Mouse (Mus musculus): ENCODE measurements around the gene Tfap2d. TPM values are rescaled to one million over a fixed set of nuclear protein-coding genes. Genes with fewer than 3 reads are reported as not detected.

The Tfap2d gene
- polyA plus RNA-seq (2012) = not detected in 2 replicates

DNA sequence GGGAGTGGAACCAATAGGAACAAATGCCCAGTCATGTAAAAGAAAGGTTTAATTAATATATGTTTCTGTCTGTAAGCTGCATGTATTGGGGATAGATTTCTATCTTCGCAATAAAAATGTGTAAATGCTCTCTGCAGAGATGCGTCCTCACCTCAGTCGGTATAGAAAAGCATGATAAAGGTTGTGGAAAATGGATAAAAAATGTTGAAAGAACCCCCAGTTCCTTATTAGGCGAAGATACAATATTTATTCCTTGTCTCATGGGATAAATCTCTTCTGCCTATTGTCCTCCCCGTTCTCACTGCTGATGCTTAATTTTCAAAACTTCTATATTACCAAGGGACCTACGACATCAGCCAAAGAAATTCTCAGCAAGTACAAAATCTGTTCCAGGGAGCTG, at the start of gene Tfap2d:
TSS of gene Tfap2d (plus strand) at position 392 of the 400 bp plus-strand sequence.
- no peak for TF ChIP-seq GATA1 (IDR thresholded peaks at IDR 0.05; ENCODE audit: low read length)
- no peak for TF ChIP-seq TAL1 (IDR thresholded peaks at IDR 0.05; ENCODE audit: low read length)
- Histone ChIP-seq H3K4me3 (replicated peaks) (no peak within 1 kb of the TSS), H3K36me3 (ENCODE audit: control insufficient read depth) (no peaks in the 10 kb centered on the region), H3K4me1 (ENCODE audit: control insufficient read depth) (no peaks in the 10 kb centered on the region), H3K27me3 (ENCODE audit: control insufficient read depth) (peaks cover 33% of the 10 kb centered on the region), H3K9me3 (ENCODE audit: control insufficient read depth, low read length) (no peaks in the 10 kb centered on the region)

DNA sequence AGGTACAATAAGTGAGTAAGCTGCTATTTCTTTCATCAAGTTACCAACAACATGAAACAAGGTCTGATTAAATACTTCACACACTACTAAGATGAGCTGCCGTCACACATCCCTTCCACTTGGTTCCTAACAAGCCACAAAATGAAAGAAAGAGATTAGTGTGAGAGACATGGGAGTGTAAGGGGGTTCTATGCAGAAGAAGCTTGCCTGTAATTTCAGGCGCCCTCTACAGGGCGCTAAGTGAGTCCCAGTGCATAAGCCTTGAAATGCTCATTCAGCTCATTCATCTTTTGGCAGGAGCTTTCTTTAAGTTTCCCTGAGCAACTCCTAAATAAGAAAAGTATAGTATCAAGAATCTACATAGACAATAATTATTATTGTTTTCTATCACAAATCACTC, 46.5 kb upstream of the Tfap2d start:
- Histone ChIP-seq H3K4me1 (ENCODE audit: control insufficient read depth) (no peaks in the 10 kb centered on the region), H3K36me3 (ENCODE audit: control insufficient read depth) (no peaks in the 10 kb centered on the region), H3K9me3 (ENCODE audit: control insufficient read depth, low read length) (no peaks in the 10 kb centered on the region; the same call in 1 of the 2 replicates), H3K27me3 (ENCODE audit: control insufficient read depth) (no peaks in the 10 kb centered on the region), H3K4me3 (replicated peaks) (no peak overlapping the region)
- TF ChIP-seq TAL1 (IDR thresholded peaks at IDR 0.05; ENCODE audit: low read length) (no peak), GATA1 (IDR thresholded peaks at IDR 0.05; ENCODE audit: low read length) (no peak)

DNA sequence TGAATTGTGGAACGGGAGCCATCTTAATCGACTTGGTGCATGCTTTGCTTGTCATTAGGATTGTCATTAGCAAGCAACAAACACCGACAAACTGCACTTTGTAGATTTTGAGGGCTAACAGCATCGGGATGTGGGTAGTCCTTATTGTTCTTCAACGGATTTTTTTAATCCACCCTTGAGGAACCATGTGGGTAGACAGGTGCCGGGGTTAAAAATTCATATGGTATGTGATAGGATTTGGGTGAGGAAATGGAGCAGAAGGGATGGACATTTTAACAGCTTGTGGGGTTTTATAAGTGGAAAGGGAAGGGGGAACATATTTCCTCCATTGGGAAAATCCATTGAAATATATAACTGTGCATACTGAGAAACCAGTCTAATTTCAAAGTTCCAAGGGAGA, 46.0 kb upstream of the Tfap2d start:
- Histone ChIP-seq H3K4me3 (replicated peaks) (no peak overlapping the region), H3K9me3 (ENCODE audit: control insufficient read depth, low read length) (no peaks in the 10 kb centered on the region; the same call in 1 of the 2 replicates), H3K27me3 (ENCODE audit: control insufficient read depth) (no peaks in the 10 kb centered on the region), H3K4me1 (ENCODE audit: control insufficient read depth) (no peaks in the 10 kb centered on the region), H3K36me3 (ENCODE audit: control insufficient read depth) (no peaks in the 10 kb centered on the region)
- TF ChIP-seq TAL1 (IDR thresholded peaks at IDR 0.05; ENCODE audit: low read length) (no peak), GATA1 (IDR thresholded peaks at IDR 0.05; ENCODE audit: low read length) (no peak)

DNA sequence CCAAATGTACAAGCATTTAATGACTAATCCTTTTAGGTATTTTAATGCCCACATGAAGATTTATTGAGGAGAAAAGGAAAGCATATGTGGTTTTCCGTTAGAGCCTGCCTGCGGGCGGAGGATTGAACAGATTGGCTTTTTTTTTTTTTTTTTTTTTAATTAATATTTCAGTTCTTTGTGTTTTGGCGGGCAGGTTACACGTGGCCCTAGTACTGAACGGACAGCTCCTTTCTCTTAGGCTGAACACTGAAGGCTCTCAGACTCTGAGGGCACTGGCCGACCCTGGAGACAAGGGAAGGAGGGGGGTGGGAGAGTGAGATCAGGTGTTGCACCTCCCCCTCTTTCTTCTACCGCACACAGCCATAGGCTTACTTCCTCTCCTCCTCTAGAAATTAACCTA, 14.7 kb upstream of the Tfap2d start:
- H3K4me1 ChIP-seq (ENCODE audit: control insufficient read depth) = no peaks in the 10 kb centered on the region
- TF ChIP-seq TAL1 (IDR thresholded peaks at IDR 0.05; ENCODE audit: low read length) (no peak), GATA1 (IDR thresholded peaks at IDR 0.05; ENCODE audit: low read length) (no peak)
- H3K4me3 ChIP-seq (replicated peaks) = no peak overlapping the region
- no peaks in the 10 kb centered on the region for H3K36me3 ChIP-seq (ENCODE audit: control insufficient read depth)
- H3K27me3 ChIP-seq (ENCODE audit: control insufficient read depth) = no peaks in the 10 kb centered on the region
- H3K9me3 ChIP-seq (ENCODE audit: control insufficient read depth, low read length) = no peaks in the 10 kb centered on the region

DNA sequence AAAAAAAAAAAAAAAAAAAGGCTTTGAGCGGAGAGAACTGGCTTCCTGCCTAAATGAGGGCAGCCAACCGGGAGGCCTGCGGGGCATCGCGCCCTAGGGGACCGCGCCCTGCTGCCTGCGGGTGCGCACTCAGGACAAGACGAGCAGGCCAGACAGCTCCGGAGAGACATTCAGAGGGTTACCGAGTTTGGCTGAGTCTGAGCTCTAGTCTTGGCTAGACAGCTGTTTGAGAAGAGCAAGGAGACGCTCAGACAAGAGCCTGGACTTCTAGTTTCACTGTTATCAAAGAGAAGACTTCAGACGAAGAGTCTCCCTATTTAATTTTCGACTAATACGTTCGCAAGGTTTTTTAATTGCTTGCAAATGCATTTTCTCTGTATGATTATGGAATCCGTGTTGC, 5.9 kb upstream of the Tfap2d start:
- Histone ChIP-seq H3K36me3 (ENCODE audit: control insufficient read depth) (no peaks in the 10 kb centered on the region), H3K4me3 (replicated peaks) (no peak overlapping the region), H3K9me3 (ENCODE audit: control insufficient read depth, low read length) (no peaks in the 10 kb centered on the region), H3K4me1 (ENCODE audit: control insufficient read depth) (no peaks in the 10 kb centered on the region), H3K27me3 (ENCODE audit: control insufficient read depth) (peaks cover 5% of the 10 kb centered on the region; the same call in 1 of the 2 replicates)
- TF ChIP-seq TAL1 (IDR thresholded peaks at IDR 0.05; ENCODE audit: low read length) = no peak
- no peak for TF ChIP-seq GATA1 (IDR thresholded peaks at IDR 0.05; ENCODE audit: low read length)

DNA sequence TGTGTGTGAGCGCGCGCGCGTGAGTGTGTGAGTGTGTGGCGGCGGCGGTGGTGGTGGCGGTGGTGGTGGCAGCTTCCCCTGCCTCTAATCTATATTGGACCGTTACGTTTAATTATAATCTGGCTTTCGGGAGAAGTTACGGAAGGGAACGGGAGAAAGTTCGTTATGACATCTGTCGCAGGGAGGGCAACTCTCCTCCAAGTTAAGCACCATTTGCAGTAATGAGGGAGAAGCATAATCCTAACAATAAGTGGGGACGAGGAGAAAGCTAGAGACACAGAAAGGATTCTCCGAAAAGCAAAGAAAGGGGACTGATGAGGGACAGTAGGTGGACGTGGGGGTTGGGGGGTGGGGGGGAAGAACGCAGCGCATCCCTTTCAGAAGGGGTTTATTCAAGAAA, 494 bp downstream of the Tfap2d start:
- H3K9me3 ChIP-seq (ENCODE audit: control insufficient read depth, low read length) = no peaks in the 10 kb centered on the region
- H3K4me1 ChIP-seq (ENCODE audit: control insufficient read depth) = no peaks in the 10 kb centered on the region
- H3K36me3 ChIP-seq (ENCODE audit: control insufficient read depth) = no peaks in the 10 kb centered on the region
- H3K27me3 ChIP-seq (ENCODE audit: control insufficient read depth) = peaks cover 33% of the 10 kb centered on the region
- TF ChIP-seq TAL1 (IDR thresholded peaks at IDR 0.05; ENCODE audit: low read length) (no peak), GATA1 (IDR thresholded peaks at IDR 0.05; ENCODE audit: low read length) (no peak)
- no peak overlapping the region for H3K4me3 ChIP-seq (replicated peaks)

DNA sequence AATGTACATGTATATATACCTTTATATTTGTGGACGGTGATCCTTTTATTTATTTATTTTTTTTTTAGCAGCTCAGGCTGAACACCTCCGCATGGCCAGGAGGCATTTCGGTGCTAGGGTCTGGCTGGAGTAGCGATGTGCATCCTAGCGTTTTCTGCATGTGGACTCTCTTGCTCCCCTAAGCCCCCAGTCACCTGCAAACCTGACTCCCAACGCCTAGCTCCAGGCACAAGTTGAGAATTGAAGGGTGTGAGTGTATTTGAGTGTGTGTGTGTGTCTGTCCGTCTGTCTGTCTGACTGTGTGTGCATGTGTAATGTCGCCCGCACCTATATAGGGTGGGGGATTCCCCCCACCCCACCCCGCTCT, 937 bp downstream of the Tfap2d start:
- H3K9me3 ChIP-seq (ENCODE audit: control insufficient read depth, low read length) = no peaks in the 10 kb centered on the region
- no peak for TF ChIP-seq TAL1 (IDR thresholded peaks at IDR 0.05; ENCODE audit: low read length)
- TF ChIP-seq GATA1 (IDR thresholded peaks at IDR 0.05; ENCODE audit: low read length) = no peak
- H3K4me3 ChIP-seq (replicated peaks) = no peak overlapping the region
- no peaks in the 10 kb centered on the region for H3K36me3 ChIP-seq (ENCODE audit: control insufficient read depth)
- peaks cover 33% of the 10 kb centered on the region for H3K27me3 ChIP-seq (ENCODE audit: control insufficient read depth)
- H3K4me1 ChIP-seq (ENCODE audit: control insufficient read depth) = no peaks in the 10 kb centered on the region

DNA sequence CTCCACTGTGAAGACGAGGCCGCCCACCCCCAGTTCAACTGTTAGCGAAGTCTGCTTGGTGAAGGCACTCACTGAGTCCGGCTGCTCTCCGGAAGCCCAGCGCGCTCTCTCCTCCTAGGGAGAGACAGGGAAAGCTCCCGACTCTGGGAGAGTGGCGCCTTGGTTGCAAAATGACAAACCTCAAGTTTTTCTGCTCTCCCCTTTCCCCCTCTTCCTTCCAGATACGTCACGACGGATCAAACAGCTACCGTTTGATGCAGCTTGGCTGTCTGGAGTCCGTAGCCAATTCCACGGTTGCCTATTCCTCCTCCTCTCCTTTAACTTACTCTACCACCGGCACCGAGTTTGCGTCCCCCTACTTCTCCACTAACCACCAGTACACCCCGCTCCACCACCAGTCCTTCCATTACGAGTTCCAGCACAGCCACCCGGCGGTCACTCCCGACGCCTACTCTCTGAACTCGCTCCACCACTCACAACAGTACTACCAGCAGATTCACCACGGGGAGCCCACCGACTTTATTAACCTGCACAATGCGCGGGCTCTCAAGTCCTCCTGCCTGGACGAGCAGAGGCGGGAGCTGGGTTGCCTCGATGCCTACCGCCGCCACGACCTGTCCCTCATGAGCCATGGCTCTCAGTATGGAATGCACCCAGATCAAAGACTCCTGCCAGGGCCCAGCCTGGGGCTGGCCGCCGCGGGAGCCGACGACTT, 1.5 kb downstream of the Tfap2d start:
- H3K36me3 ChIP-seq (ENCODE audit: control insufficient read depth) = no peaks in the 10 kb centered on the region
- H3K27me3 ChIP-seq (ENCODE audit: control insufficient read depth) = peaks cover 33% of the 10 kb centered on the region
- no peaks in the 10 kb centered on the region for H3K9me3 ChIP-seq (ENCODE audit: control insufficient read depth, low read length)
- no peak for TF ChIP-seq GATA1 (IDR thresholded peaks at IDR 0.05; ENCODE audit: low read length)
- no peak for TF ChIP-seq TAL1 (IDR thresholded peaks at IDR 0.05; ENCODE audit: low read length)
- H3K4me1 ChIP-seq (ENCODE audit: control insufficient read depth) = no peaks in the 10 kb centered on the region
- H3K4me3 ChIP-seq (replicated peaks) = no peak overlapping the region

DNA sequence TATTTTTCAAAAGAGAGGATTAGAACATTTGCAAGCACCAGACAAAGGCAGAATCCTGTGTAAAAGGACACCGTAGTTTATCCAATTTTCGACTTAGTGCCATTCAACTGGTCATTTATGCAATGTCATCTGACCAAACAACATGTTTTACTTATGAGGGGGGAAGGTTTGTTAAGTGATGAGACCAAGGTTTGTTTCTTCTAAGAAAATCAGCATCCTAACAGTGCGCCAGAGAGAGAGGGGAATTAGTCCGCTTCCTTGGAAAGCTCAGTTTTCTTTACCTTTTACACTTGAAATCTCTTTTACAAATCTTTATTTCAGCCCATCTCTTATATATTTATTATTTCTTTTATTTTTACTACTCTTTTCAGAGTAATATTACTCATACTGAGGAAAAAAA, 3.6 kb downstream of the Tfap2d start:
- no peak overlapping the region for H3K4me3 ChIP-seq (replicated peaks)
- no peaks in the 10 kb centered on the region for H3K36me3 ChIP-seq (ENCODE audit: control insufficient read depth)
- no peaks in the 10 kb centered on the region for H3K9me3 ChIP-seq (ENCODE audit: control insufficient read depth, low read length)
- TF ChIP-seq GATA1 (IDR thresholded peaks at IDR 0.05; ENCODE audit: low read length) = no peak
- TF ChIP-seq TAL1 (IDR thresholded peaks at IDR 0.05; ENCODE audit: low read length) = no peak
- peaks cover 33% of the 10 kb centered on the region for H3K27me3 ChIP-seq (ENCODE audit: control insufficient read depth)
- no peaks in the 10 kb centered on the region for H3K4me1 ChIP-seq (ENCODE audit: control insufficient read depth)
